Mouse (Mus musculus) left cerebral cortex, postnatal 25 days (tissue): Measurements from ENCODE around the gene Uck2. TPM values are rescaled to one million over a fixed set of nuclear protein-coding genes. Genes with fewer than 3 reads are reported as not detected.

Experiments
- DNase-seq, 2 experiments: peaks; one replicate each; pipeline ENCODE4 v3.0.0; 2022; ENCODE audit warnings: low spot score in 2 of 2, mixed read lengths in 1 of 2
- intact Hi-C: fragments of 180-260 bp; cut with DNase I; formaldehyde crosslinking; loops from one replicate; pipeline ENCODE4 v1.15.1; 2025
- total RNA-seq, 2 experiments: library from RNA; stranded (reverse); gene quantifications; 2 replicates each; pipeline ENCODE4 v1.2.3; 2021

Uck2 gene
- total RNA-seq, 2 experiments from 2014 or later, result 44.6 to 46.9 TPM

GRCm38 (mm10) chr1:167265366-167265765 lies 19.8 kb downstream of the Uck2 start:
- DNase-seq, result no peak
- intact Hi-C loops, result no loop called here

GRCm38 (mm10) chr1:167262489-167263041 lies 22.6 kb downstream of the Uck2 start:
- intact Hi-C loops, result no loop called here
- DNase-seq, result no peak

GRCm38 (mm10) chr1:167261750-167262149 lies 23.4 kb downstream of the Uck2 start:
- intact Hi-C loops, result no loop called here
- DNase-seq, result no peak

GRCm38 (mm10) chr1:167259702-167260101 lies 25.4 kb downstream of the Uck2 start:
- peak; percentile 73 to 97 for DNase-seq
- intact Hi-C loops, result loop anchor here (1.0 kb wide), 2 partner anchors 19 to 25 kb away; no protein-coding TSS in a partner anchor

GRCm38 (mm10) chr1:167256724-167257302 lies 28.3 kb downstream of the Uck2 start:
- intact Hi-C loops, result no loop called here
- DNase-seq, result no peak

- intact Hi-C loops, result no loop called here
These were observed 31.5 kb downstream of the Uck2 start for GRCm38 (mm10) chr1:167253579-167253978.

GRCm38 (mm10) chr1:167249881-167250280 lies 35.2 kb downstream of the Uck2 start:
- no peak for DNase-seq
- intact Hi-C loops, result no loop called here

More at GRCm38 (mm10) chr1:167253579-167253978, 31.5 kb downstream of the Uck2 start:
- DNase-seq, result no peak

- intact Hi-C loops, result no loop called here
- no peak for DNase-seq
These were observed 35.9 kb downstream of the Uck2 start for GRCm38 (mm10) chr1:167249252-167249651.

- intact Hi-C loops, result no loop called here
- no peak for DNase-seq
These were observed 37.2 kb downstream of the Uck2 start for GRCm38 (mm10) chr1:167247886-167248285.

GRCm38 (mm10) chr1:167246976-167247375 lies 38.1 kb downstream of the Uck2 start:
- DNase-seq, result no peak
- intact Hi-C loops, result no loop called here

- intact Hi-C loops, result no loop called here
- no peak for DNase-seq
These were observed 38.8 kb downstream of the Uck2 start for GRCm38 (mm10) chr1:167246275-167246674.

- intact Hi-C loops, result no loop called here
- no peak for DNase-seq
These were observed 39.9 kb downstream of the Uck2 start for GRCm38 (mm10) chr1:167245180-167245641.

GRCm38 (mm10) chr1:167242191-167242681 lies 42.9 kb downstream of the Uck2 start:
- intact Hi-C loops, result loop anchor here (5.0 kb wide), 1 partner anchor 45 kb away; the partner anchor contains the start of gene Uck2
- DNase-seq, result no peak

- intact Hi-C loops, result loop anchor here (5.0 kb wide), 1 partner anchor 46 kb away; the partner anchor contains the start of gene Uck2
- DNase-seq, result no peak
These were observed 43.6 kb downstream of the Uck2 start for GRCm38 (mm10) chr1:167241487-167241886.

- intact Hi-C loops, result loop anchor here (1.0 to 5.0 kb wide), 2 partner anchors 19 to 47 kb away; partner anchors contain the start of gene Uck2
- DNase-seq, result no peak
These were observed 44.8 kb downstream of the Uck2 start for GRCm38 (mm10) chr1:167240361-167240760.

- intact Hi-C loops, result loop anchor here (1.0 to 10.0 kb wide), 3 partner anchors 19 to 395 kb away; partner anchors contain the start of gene Uck2
These were observed 45.2 kb downstream of the Uck2 start for GRCm38 (mm10) chr1:167239916-167240315.

GRCm38 (mm10) chr1:167237798-167238197 lies 47.3 kb downstream of the Uck2 start:
- peak in 1 of 2 experiments; percentile 57 for DNase-seq
- intact Hi-C loops, result loop anchor here (10.0 kb wide), 1 partner anchor 397 kb away; no protein-coding TSS in a partner anchor

More at GRCm38 (mm10) chr1:167239916-167240315, 45.2 kb downstream of the Uck2 start:
- DNase-seq, result peak; percentile 42 to 91

GRCm38 (mm10) chr1:167236790-167237189 lies 48.3 kb downstream of the Uck2 start:
- intact Hi-C loops, result loop anchor here (10.0 kb wide), 1 partner anchor 398 kb away; no protein-coding TSS in a partner anchor
- DNase-seq, result no peak

- intact Hi-C loops, result loop anchor here (10.0 kb wide), 1 partner anchor 400 kb away; no protein-coding TSS in a partner anchor
- DNase-seq, result no peak
These were observed 50.8 kb downstream of the Uck2 start for GRCm38 (mm10) chr1:167234344-167234743.

GRCm38 (mm10) chr1:167232918-167233317 lies 52.2 kb downstream of the Uck2 start:
- intact Hi-C loops, result loop anchor here (10.0 kb wide), 1 partner anchor 402 kb away; no protein-coding TSS in a partner anchor

More at GRCm38 (mm10) chr1:167232918-167233317, 52.2 kb downstream of the Uck2 start:
- no peak for DNase-seq
